Mouse (Mus musculus) thymus, adult 2 months (tissue): ENCODE measurements around the gene Arxes1. TPM values are rescaled to one million over a fixed set of nuclear protein-coding genes. Genes with fewer than 3 reads are reported as not detected.
"Not testable (repeated sequence)": the region's sequence is repeated elsewhere in the genome, so short reads cannot be mapped to it uniquely, and the experiment has no call there.

Experiments
- DNase-seq: peaks from one replicate; pipeline ENCODE4 v3.0.0; 2021
- H3K27ac ChIP-seq: fragments of 200-500 bp; 2 replicates; pipeline ENCODE4 v1.5.1; 2012; ENCODE audit warnings: low read length, control low read depth; ENCODE audit not compliant: control insufficient read depth, insufficient read depth
- H3K27me3 ChIP-seq: fragments of 200-500 bp; 2 replicates; pipeline ENCODE4 v1.6.1; 2012; ENCODE audit warnings: mild to moderate bottlenecking, low read length, moderate library complexity, mixed read lengths; ENCODE audit not compliant: control insufficient read depth, insufficient read depth
- H3K36me3 ChIP-seq: fragments of 200-500 bp; 2 replicates; pipeline ENCODE4 v1.6.1; 2012; ENCODE audit warnings: mild to moderate bottlenecking, low read length, moderate library complexity; ENCODE audit not compliant: control insufficient read depth, insufficient read depth
- H3K4me1 ChIP-seq: fragments of 200-500 bp; replicated peaks from 2 replicates; pipeline ENCODE4 v1.6.1; 2012; ENCODE audit warnings: low read length; ENCODE audit not compliant: control insufficient read depth, insufficient read depth
- H3K4me3 ChIP-seq: fragments of 200-500 bp; 2 replicates; pipeline ENCODE4 v1.5.1; 2012; ENCODE audit warnings: mild to moderate bottlenecking, low read length, control low read depth, moderate library complexity; ENCODE audit not compliant: control insufficient read depth, insufficient read depth
- CTCF ChIP-seq: fragments of 200-500 bp; IDR thresholded peaks from 2 replicates; pipeline ENCODE4 v1.5.1; 2012; ENCODE audit warnings: mild to moderate bottlenecking, control low read depth, low read length, moderate library complexity, borderline replicate concordance; ENCODE audit not compliant: control insufficient read depth, poor library complexity, insufficient read depth; ENCODE audit errors: extremely low read depth
- POLR2A ChIP-seq: fragments of 200-500 bp; IDR thresholded peaks from 2 replicates; pipeline ENCODE4 v1.6.1; 2012; ENCODE audit warnings: mild to moderate bottlenecking, low read length, control low read depth, moderate library complexity; ENCODE audit not compliant: control insufficient read depth, poor library complexity, insufficient read depth; ENCODE audit errors: extremely low read depth
- WGBS: fragments of 180-500 bp; shearing (Covaris S2); methylation state at CpG from one replicate; pipeline ENCODE4 v1.1.7; 2018; 5-methylcytosine and 5-hydroxymethylcytosine counted together
- polyA plus RNA-seq: library from polyadenylated mRNA; depleted of rRNA; stranded (reverse); fragments of >200 nt; gene quantifications from 2 replicates; pipeline ENCODE4 v1.2.3, GENCODE M21; 2012

Gene Arxes1
- polyA plus RNA-seq, 1 experiment: 0.35 TPM

DNA sequence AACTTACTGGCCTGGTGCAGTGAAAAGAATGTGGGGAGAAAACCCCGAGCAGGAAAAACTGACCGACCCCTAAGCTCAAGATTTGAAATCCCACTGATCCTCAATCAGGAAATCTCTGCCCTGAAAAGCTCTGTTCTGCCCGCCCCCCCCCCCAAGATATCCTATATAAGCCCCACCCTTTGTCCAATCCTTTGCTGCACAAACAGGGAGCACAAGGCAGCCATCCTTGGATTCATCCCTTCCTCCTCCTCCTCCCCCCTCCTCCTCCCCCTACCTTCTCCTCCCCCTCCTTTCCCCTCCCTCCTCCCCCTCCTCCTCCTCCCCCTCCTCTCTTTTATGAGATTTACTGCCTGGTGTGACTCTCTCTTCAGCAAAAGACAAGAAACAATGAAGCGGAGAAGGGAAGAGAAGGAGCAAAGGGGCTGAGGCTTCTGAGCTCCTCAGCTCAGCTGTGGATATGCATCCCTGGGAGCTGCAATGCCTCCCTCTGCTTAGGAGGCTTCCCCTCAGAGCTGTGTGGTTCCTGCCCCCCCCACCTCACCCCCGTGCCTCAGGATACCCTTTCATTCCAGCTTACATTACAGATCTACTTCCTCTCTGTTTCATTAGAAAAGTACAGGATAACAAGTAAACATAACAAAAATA, 25.8 kb upstream of the Arxes1 start:
- no peak overlapping the region for H3K4me3 ChIP-seq
- H3K36me3 ChIP-seq: no peaks in the 10 kb centered on the region
- no peak overlapping the region for H3K27ac ChIP-seq
- no peaks in the 10 kb centered on the region for H3K4me1 ChIP-seq
- WGBS: 81% methylated on average over 5 of the region's 5 CpGs
- no peaks in the 10 kb centered on the region for H3K27me3 ChIP-seq
- TF ChIP-seq POLR2A (no peak), CTCF (no peak)
- no peak for DNase-seq

DNA sequence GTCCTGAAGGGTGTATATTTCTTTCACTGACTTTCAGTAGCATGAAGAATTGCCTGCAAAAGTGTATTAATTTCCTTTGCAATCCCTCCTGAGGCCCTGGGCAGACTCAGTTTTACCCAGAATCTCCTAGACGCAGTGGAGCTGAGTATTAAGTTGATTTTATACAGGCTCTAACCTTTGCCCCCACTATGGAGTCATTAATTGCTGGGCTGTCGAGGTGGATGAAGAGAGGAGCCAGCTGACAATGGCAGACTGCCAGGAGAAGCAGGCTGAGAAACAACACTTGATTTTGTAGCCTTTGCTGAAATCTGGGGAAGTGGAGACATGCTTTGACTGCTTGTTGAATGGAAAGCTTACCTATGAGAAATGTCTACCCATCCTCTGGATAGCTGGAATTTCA, 18.8 kb upstream of the Arxes1 start:
- Histone ChIP-seq H3K36me3 (no peaks in the 10 kb centered on the region), H3K27me3 (no peaks in the 10 kb centered on the region), H3K4me3 (no peak overlapping the region), H3K4me1 (no peaks in the 10 kb centered on the region), H3K27ac (no peak overlapping the region)
- TF ChIP-seq CTCF (no peak), POLR2A (no peak)
- no peak for DNase-seq
- WGBS: 45% methylated on average over 2 of the region's 2 CpGs

DNA sequence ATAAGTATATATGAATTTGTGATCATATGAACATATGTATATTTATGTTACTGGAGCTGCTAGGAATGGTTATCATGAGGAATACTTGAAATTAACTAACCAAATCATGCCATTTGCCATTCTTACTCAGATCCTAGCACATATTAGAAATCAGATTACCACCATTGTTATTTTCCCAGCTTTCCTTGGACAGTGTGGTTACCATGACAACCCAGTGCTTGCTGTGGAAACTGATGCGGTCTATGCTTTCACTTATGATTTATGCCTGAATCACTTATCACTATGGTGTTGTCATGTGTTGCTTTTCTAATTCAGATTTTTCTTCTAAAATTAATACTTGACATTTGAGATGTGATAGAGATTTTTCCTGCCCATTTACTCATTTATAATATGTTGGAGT, 2.8 kb upstream of the Arxes1 start:
- H3K36me3 ChIP-seq: no peaks in the 10 kb centered on the region
- no peak overlapping the region for H3K27ac ChIP-seq
- TF ChIP-seq CTCF (no peak), POLR2A (no peak)
- H3K4me1 ChIP-seq: no peaks in the 10 kb centered on the region
- H3K27me3 ChIP-seq: no peaks in the 10 kb centered on the region
- H3K4me3 ChIP-seq: no peak overlapping the region
- no peak for DNase-seq
- 81% methylated on average over 1 of the region's 1 CpGs for WGBS

DNA sequence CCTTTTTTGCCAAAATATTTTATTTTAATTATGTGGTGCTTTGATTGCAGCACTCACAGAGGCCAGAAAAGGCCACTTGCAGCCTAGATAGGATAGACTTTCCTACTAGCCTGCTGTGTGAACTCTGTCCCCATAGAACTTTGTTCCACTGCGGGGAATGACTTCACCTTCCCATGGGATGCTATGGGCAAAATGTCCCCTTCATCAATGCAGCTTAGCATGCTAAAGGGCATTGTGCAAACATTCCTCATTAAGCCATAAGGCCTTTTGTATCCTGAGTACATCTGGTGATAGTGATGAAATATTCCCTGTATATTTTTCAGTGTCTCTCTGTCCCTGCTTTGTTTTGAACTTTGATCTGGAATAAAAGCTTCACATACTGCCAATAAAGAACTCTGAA, 10.6 kb downstream of the Arxes1 start:
- no peaks in the 10 kb centered on the region for H3K4me1 ChIP-seq
- H3K36me3 ChIP-seq: no peaks in the 10 kb centered on the region
- DNase-seq: no peak
- TF ChIP-seq POLR2A (no peak), CTCF (no peak)
- H3K4me3 ChIP-seq: no peak overlapping the region
- H3K27ac ChIP-seq: no peak overlapping the region
- no peaks in the 10 kb centered on the region for H3K27me3 ChIP-seq
- WGBS: 100% methylated on average over 1 of the region's 1 CpGs

DNA sequence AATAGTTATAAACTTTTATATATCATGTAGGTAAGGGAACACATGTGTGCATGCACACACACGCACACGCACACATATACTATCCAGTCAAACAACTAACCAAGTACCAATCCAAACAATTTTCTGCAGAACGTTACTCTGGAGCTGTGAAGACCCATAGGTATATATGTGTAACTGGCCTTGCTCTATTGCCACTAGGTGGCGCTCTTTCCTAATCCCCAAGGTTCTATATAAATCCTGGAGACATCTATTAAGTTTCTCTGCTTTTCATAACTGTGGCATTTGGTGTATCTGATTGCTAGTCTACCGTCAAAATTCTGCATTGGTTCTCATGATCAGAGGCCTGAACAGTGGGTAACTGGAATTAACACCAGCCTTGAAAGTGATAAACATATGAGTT, 14.4 kb downstream of the Arxes1 start:
- Histone ChIP-seq H3K27ac (no peak overlapping the region), H3K4me3 (no peak overlapping the region), H3K36me3 (no peaks in the 10 kb centered on the region), H3K4me1 (no peaks in the 10 kb centered on the region), H3K27me3 (no peaks in the 10 kb centered on the region)
- peak; percentile 37 for DNase-seq
- TF ChIP-seq CTCF (no peak), POLR2A (no peak)
- WGBS: 5% methylated on average over 5 of the region's 5 CpGs

DNA sequence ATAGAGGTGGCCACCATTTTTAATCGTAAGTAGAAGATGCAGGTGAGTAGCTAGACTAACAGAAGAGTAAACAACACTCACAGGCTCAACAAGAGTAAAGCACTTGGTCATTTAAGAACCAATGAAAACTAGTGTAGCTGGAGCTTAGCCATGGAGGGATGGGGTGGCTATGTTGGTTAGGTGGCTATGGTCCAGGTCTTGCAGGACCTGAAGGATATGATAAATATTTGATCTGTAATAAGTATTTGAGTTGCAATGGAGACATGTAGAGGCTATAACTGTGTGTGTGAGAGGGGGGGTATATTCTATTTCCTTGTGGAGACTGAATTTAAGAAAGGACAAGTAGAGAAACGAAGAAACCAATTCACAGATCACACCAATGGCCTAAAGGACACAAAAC, 18.1 kb downstream of the Arxes1 start:
- WGBS: 85% methylated on average over 2 of the region's 2 CpGs
- Histone ChIP-seq H3K4me1 (no peaks in the 10 kb centered on the region), H3K27me3 (no peaks in the 10 kb centered on the region), H3K4me3 (no peak overlapping the region), H3K27ac (no peak overlapping the region), H3K36me3 (no peaks in the 10 kb centered on the region)
- no peak for DNase-seq
- no peak for TF ChIP-seq CTCF
- TF ChIP-seq POLR2A: no peak

DNA sequence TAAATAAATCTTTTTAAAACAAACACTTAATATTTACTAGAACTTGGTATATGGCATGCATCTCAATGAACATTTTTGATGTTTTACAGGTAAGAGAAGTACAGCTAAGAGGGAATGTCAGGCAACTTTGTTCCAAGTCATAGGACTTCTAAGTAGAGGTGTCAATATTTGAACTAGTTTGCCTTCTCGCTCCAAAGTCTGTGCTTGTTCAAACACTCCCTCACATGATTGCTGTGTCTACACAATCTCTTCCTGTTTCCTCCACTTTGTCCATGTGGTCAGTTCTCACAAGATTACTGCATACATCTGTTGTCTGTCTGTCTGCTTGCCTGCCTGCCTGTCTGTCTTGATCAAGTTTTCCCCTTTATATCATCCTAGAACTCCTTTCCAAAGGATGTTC, 27.5 kb downstream of the Arxes1 start:
- Histone ChIP-seq H3K4me1 (no peaks in the 10 kb centered on the region), H3K27me3 (no peaks in the 10 kb centered on the region), H3K36me3 (no peaks in the 10 kb centered on the region), H3K4me3 (no peak overlapping the region), H3K27ac (no peak overlapping the region)
- DNase-seq: no peak
- TF ChIP-seq POLR2A: no peak
- no peak for TF ChIP-seq CTCF
- 64% methylated on average over 1 of the region's 1 CpGs for WGBS

DNA sequence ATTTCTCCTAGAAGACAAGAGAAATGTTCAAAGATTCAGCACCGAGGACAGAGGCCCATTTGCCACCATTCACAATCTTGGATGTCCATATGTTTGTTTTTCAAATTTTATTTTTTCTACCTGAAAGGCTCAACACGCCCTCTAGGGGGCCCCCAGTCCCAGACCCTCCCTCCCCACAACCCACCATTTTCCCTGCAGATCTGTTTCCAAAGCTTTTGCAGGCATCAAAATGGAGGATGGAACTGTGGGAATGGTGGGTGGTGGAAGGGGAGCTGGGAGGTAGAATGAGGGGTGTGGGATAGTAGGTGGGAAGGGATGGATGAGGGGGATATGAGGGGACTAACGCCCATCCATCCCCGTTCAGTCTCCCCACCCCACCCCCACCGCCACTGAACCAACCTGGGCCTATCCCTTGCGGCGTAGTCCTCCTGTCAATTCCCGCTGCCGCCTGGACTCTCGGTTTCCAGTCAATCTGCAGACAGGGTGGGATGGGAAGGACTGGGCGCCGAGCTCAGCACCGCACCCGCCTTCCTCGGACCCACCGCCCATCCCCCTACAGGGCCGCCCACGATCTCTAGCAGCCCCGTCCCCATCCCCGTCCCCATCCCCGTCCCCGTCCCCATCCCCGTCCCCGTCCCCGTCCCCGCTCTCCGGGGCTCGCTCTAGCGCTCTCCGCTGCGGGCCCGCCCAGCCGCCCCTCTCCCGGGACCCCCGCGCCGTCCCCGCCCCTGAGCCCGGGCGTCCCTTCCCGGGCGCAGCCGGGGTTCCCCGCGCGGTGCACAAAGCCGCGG, 34.2 kb downstream of the Arxes1 start:
- H3K27me3 ChIP-seq, H3K36me3 ChIP-seq, H3K4me1 ChIP-seq, H3K4me3 ChIP-seq, DNase-seq, H3K27ac ChIP-seq: not testable (repeated sequence)
- WGBS: 15% methylated on average over 14 of the region's 48 CpGs

DNA sequence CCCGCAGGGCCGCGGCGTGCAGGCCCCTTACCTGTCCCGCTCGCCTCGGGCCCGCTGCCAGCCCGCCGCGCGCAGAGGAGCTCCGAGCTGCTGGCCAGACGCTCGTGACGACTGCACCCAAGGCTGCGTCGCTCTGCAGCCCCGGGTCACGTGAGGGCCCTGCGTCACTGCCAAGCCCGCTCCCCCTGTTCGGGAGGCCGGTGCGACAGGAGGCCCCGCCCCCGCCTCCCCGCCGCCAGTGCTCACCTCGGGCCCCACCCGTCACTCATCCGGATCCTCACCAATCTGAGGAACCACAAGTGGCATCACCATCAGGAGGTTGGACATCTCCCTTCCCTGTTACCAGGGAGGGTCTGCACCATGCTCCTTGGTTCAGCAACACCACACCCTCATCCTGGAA, 34.9 kb downstream of the Arxes1 start, which contains the start of gene Bex2:
Gene Bex2 (minus strand): TSS at position 217 of the 400 bp plus-strand sequence.
- peak; percentile 3 for DNase-seq
- H3K27ac ChIP-seq, H3K36me3 ChIP-seq, H3K4me1 ChIP-seq, H3K27me3 ChIP-seq, H3K4me3 ChIP-seq: not testable (repeated sequence)
- WGBS: no CpG with 5 or more reads among the region's 32 CpGs
